Mouse (Mus musculus) left cerebral cortex, adult 8-10 months (tissue): ENCODE results near the gene Mcm3ap. TPM values are rescaled to one million over a fixed set of nuclear protein-coding genes. Genes with fewer than 3 reads are reported as not detected.

Source experiments
- total RNA-seq, 4 experiments: library from RNA; stranded (reverse); gene quantifications; 2 replicates each; pipeline ENCODE4 v1.2.4; 2022

The Mcm3ap gene
- total RNA-seq, 4 experiments from 2014 or later = 46.2 to 56.3 (median 50.2) TPM

Other genes with a start within 250 kb of the Mcm3ap start
- 10 to 100 TPM; 46.5 to 57.7 (median 56.5) TPM for gene Prmt2, start 231.1 kb upstream of the Mcm3ap start, total RNA-seq
- gene S100b, start 215.1 kb upstream of the Mcm3ap start, total RNA-seq = 100 to 1,000 TPM; 175 to 204 (median 187) TPM
- 10 to 100 TPM; 62.9 to 72.8 (median 64.5) TPM for gene Dip2a, start 123.6 kb upstream of the Mcm3ap start, total RNA-seq
- gene AC141477.1, start 28.5 kb upstream of the Mcm3ap start, total RNA-seq = not detected
- 10 to 100 TPM; 26.1 to 33.6 (median 29.0) TPM for gene Pcnt, start 26.1 kb upstream of the Mcm3ap start, total RNA-seq
- not detected for gene 2610028H24Rik, start 19.8 kb upstream of the Mcm3ap start, total RNA-seq
- gene Ybey, start 187 bp downstream of the Mcm3ap start, total RNA-seq = 1 to 10 TPM; 4.0 to 5.4 (median 4.0) TPM
- gene Lss, start 62.7 kb downstream of the Mcm3ap start, total RNA-seq = 10 to 100 TPM; 49.1 to 67.2 (median 58.5) TPM
- not detected for gene Spatc1l, start 93.3 kb downstream of the Mcm3ap start, total RNA-seq
- under 1 TPM in 2 of 4 experiments, not detected in 2; 0.15 to 0.17 TPM for gene Ftcd, start 106.7 kb downstream of the Mcm3ap start, total RNA-seq
- 10 to 100 TPM; 11.0 to 13.7 (median 11.7) TPM for gene Col6a2, start 154.7 kb downstream of the Mcm3ap start, total RNA-seq